Mouse (Mus musculus) small intestine, adult 2 months (tissue): Measurements from ENCODE around the gene Parvb. TPM values are rescaled to one million over a fixed set of nuclear protein-coding genes. Genes with fewer than 3 reads are reported as not detected.

Experiments used
- H3K27ac ChIP-seq: fragments of 200-500 bp; 2 replicates; pipeline ENCODE4 v1.5.1; 2012; ENCODE audit warnings: low read depth, low read length, control low read depth, inconsistent platforms; ENCODE audit not compliant: insufficient read depth
- H3K27me3 ChIP-seq: fragments of 200-500 bp; 2 replicates; pipeline ENCODE4 v1.6.1; 2012; ENCODE audit warnings: mild to moderate bottlenecking, moderate library complexity, low read length, inconsistent platforms; ENCODE audit not compliant: control insufficient read depth, insufficient read depth
- H3K36me3 ChIP-seq: fragments of 200-500 bp; 2 replicates; pipeline ENCODE4 v1.6.1; 2012; ENCODE audit warnings: mild to moderate bottlenecking, low read length, control low read depth, inconsistent platforms; ENCODE audit not compliant: control insufficient read depth, insufficient read depth
- H3K4me1 ChIP-seq: fragments of 200-500 bp; 2 replicates; pipeline ENCODE4 v1.6.1; 2012; ENCODE audit warnings: low read length, inconsistent platforms, mixed read lengths; ENCODE audit not compliant: control insufficient read depth, insufficient read depth, insufficient read length
- H3K4me3 ChIP-seq: fragments of 200-500 bp; 2 replicates; pipeline ENCODE4 v1.5.1; 2012; ENCODE audit warnings: low read depth, mild to moderate bottlenecking, control low read depth, inconsistent platforms, low read length, moderate library complexity
- CTCF ChIP-seq: fragments of 200-500 bp; IDR thresholded peaks from 2 replicates; pipeline ENCODE4 v1.5.1; 2012; ENCODE audit warnings: low read depth, mild to moderate bottlenecking, control low read depth, inconsistent platforms, low read length, moderate library complexity, mixed read lengths; ENCODE audit not compliant: insufficient replicate concordance, insufficient read length; ENCODE audit errors: extremely low read depth
- POLR2A ChIP-seq: fragments of 200-500 bp; IDR thresholded peaks from 2 replicates; pipeline ENCODE4 v1.6.1; 2012; ENCODE audit warnings: low read depth, mild to moderate bottlenecking, control low read depth, inconsistent platforms, low read length, moderate library complexity
- WGBS: fragments of 180-500 bp; shearing (Covaris S2); methylation state at CpG from one replicate; pipeline ENCODE4 v1.1.7; 2018; 5-methylcytosine and 5-hydroxymethylcytosine counted together
- polyA plus RNA-seq: library from polyadenylated mRNA; depleted of rRNA; stranded (reverse); fragments of >200 nt; gene quantifications from 2 replicates; pipeline ENCODE4 v1.2.3, GENCODE M21; 2012

Gene Parvb
- polyA plus RNA-seq, 1 experiment: 2.9 TPM

DNA sequence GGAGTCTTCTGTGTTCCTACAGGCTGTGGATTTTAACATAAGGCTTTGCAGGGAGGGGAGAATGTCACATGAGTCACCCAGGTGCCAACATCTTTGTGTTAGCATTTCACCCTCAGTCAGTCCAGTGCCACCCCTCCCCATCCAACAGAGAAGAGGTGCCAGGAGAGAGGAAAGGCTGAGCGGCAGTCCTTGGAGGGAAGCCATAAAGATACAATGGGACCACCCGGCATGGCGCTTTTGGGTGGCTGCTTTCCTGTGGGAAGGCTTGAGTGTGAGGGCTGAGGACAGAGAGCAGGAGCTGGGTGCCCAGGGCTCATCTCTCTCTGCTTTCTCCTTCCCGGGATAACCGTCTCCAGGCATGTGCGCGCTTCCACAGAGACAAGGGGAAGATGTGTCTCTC lies 13.3 kb downstream of the Parvb start:
- H3K27ac ChIP-seq: no peak overlapping the region
- H3K27me3 ChIP-seq: no peaks in the 10 kb centered on the region
- no peak overlapping the region for H3K4me3 ChIP-seq
- no peaks in the 10 kb centered on the region for H3K36me3 ChIP-seq
- 79% methylated on average over 7 of the region's 7 CpGs for WGBS
- no peaks in the 10 kb centered on the region for H3K4me1 ChIP-seq
- TF ChIP-seq POLR2A: no peak
- TF ChIP-seq CTCF: no peak

DNA sequence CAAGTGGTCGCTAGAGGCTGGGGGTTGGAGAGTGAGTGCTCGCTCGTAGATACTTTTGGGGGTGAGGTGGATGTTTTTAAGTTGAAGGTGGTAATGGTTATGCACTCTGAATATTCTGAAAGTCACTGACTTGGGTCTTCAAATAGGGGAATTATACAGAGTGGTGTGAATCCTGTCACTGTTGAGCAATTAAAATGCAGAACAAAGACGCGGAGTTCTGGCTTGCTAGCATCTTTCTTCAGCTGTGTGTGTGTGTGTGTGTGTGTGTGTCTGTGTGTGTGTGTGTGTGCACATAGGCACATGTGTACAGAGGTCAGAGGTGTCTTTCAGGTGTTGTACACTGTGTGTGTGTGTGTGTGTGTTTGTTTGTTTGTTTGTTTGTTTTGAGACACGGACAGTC lies 14.4 kb downstream of the Parvb start:
- Histone ChIP-seq H3K27me3 (no peaks in the 10 kb centered on the region), H3K4me3 (no peak overlapping the region), H3K27ac (no peak overlapping the region), H3K36me3 (no peaks in the 10 kb centered on the region), H3K4me1 (no peaks in the 10 kb centered on the region)
- TF ChIP-seq CTCF (no peak), POLR2A (no peak)
- WGBS: 89% methylated on average over 6 of the region's 6 CpGs

DNA sequence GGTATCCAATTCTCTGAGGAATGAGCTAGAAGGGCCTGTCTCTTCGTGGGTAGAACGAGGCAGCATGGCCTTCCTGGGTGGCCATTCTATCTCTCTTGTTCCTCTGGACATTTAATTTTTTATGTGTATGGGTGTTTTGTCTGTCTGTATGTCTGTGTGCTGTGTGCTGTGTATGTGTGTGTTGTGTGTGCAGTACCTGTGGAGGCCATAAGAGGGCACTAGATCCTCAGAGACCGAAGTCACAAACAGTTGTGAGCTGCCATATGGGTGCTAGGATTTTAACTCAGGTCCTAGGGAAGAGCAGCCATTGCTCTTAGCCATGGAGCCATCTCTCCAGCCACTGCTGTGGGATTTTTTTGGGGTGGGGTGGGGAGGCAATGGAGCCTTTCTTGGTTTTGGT lies 15.5 kb downstream of the Parvb start:
- Histone ChIP-seq H3K4me1 (no peaks in the 10 kb centered on the region), H3K27ac (no peak overlapping the region), H3K27me3 (no peaks in the 10 kb centered on the region), H3K36me3 (no peaks in the 10 kb centered on the region), H3K4me3 (no peak overlapping the region)
- WGBS: 94% methylated on average over 3 of the region's 3 CpGs
- no peak for TF ChIP-seq POLR2A
- TF ChIP-seq CTCF: no peak

DNA sequence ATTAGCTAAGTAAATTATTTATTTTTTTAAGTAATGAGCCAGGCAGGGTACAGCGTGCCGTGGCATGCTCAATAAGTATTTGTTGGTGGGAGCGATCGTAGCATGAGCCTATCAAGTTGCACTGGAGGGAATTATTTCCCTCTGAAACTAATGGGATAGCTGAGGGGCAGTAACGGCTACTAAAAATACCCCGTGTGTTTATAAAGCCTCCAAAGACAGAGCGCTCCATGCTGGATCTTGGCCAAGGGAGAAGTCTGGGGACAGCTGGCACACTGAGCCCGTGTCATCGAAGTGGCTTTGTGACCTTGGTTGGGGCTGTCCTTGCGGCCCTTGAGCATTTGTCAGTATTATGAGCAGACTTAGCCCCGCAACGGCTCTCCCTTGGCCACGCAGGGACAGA lies 19.4 kb downstream of the Parvb start:
- Histone ChIP-seq H3K27me3 (no peaks in the 10 kb centered on the region), H3K4me1 (no peaks in the 10 kb centered on the region), H3K4me3 (no peak overlapping the region), H3K36me3 (no peaks in the 10 kb centered on the region), H3K27ac (no peak overlapping the region)
- 73% methylated on average over 13 of the region's 13 CpGs for WGBS
- TF ChIP-seq POLR2A: no peak
- TF ChIP-seq CTCF: no peak

DNA sequence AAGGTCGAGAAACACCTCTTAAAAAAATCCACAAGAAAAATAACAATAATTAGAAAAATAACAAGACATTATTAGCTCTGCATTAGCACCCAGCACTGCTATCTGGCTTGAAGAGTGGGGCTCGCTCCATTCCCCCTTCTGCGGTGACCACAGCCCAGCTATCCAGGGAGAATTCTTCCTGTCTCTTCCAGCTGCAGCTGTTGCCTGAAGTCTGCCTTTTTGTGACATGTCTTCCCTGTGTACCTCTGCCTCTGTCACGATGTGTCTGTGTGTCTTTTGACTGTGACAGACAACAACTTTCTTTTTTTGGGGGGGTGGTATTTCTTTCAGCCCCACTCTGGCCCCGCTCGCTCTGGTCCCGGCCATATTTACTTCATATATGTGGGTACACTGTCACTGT lies 20.8 kb downstream of the Parvb start:
- H3K27ac ChIP-seq: no peak overlapping the region
- no peaks in the 10 kb centered on the region for H3K36me3 ChIP-seq
- no peaks in the 10 kb centered on the region for H3K4me1 ChIP-seq
- TF ChIP-seq POLR2A (no peak), CTCF (no peak)
- H3K27me3 ChIP-seq: no peaks in the 10 kb centered on the region
- no peak overlapping the region for H3K4me3 ChIP-seq
- 86% methylated on average over 7 of the region's 7 CpGs for WGBS

DNA sequence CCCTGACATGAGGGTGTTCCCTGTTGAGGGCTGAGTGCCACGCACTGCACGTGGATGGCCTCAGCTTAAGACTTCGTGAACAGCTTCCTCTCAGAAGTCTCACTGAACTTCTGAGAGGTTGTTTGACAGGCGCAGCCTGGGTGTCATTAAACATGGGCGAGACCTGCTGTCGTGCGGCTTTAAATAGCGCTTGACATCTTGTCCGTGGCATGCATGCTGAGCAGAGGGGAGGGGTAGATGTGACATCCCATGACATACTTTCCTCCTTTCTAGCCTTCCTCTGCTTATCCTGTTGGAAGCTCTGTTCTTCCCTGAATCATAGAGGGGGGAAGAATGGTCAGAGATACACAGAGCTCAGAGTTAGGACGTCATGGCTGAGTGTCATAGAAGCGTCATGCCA lies 21.9 kb downstream of the Parvb start:
- TF ChIP-seq POLR2A (no peak), CTCF (no peak)
- Histone ChIP-seq H3K4me3 (no peak overlapping the region), H3K27me3 (no peaks in the 10 kb centered on the region), H3K27ac (no peak overlapping the region), H3K36me3 (no peaks in the 10 kb centered on the region), H3K4me1 (no peaks in the 10 kb centered on the region)
- WGBS: 30% methylated on average over 11 of the region's 11 CpGs

DNA sequence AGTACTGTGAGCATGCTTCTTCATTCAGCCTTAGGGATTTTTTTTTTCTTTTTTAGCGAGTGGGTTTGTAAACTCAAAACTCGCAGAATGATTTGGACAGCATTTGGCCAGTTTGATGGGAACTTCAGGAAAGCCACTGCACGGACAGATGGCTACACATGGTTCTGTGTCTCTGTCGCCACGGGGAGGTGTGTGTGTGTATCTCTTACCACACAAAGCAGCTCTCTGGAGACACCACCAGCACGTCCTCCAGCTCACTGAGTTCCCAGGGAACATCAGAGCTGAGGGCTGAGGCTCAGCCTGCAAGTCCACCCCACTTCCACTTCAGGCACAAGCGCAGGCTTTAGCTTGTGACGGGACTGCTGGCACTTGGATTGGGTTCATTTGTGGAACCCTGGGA lies 22.5 kb downstream of the Parvb start:
- H3K4me3 ChIP-seq: no peak overlapping the region
- no peaks in the 10 kb centered on the region for H3K36me3 ChIP-seq
- H3K4me1 ChIP-seq: no peaks in the 10 kb centered on the region
- WGBS: 67% methylated on average over 8 of the region's 8 CpGs
- H3K27me3 ChIP-seq: no peaks in the 10 kb centered on the region
- no peak for TF ChIP-seq POLR2A
- no peak for TF ChIP-seq CTCF
- H3K27ac ChIP-seq: no peak overlapping the region

DNA sequence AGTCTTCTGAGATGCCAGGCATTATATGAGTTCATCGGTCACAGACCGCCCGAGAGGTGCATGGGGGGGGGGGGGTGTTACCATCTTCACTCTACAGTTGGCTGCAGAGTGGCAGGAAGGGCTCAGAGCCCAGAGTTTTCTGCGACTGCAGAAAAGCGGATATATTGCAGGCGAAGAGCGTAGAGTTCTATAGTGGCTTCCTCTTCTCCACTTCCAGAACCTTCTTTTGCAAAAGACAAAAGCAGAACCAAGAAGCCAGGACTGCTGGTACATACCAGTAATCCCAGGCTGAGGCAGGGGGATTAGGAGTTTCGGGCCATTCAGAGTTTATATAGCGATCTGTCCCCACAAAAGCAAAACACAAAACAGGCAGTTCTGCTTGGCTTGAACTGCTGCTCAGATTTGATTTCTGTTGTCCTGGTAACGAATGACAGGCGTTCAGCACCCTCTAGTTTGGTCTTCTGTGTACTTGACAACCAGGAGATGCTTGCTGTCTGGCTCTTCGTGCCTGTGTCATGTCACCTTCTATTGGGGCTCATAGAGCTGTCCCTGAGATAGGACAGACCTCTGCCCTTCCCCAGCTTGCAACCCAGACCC lies 24.5 kb downstream of the Parvb start:
- H3K36me3 ChIP-seq: no peaks in the 10 kb centered on the region
- no peaks in the 10 kb centered on the region for H3K27me3 ChIP-seq
- 61% methylated on average over 12 of the region's 12 CpGs for WGBS
- no peak for TF ChIP-seq POLR2A
- TF ChIP-seq CTCF: no peak
- H3K4me1 ChIP-seq: no peaks in the 10 kb centered on the region
- H3K4me3 ChIP-seq: no peak overlapping the region
- no peak overlapping the region for H3K27ac ChIP-seq
